Mouse (Mus musculus) stomach, embryonic 14.5 days (tissue): Measurements from ENCODE around the gene Slc25a30. TPM values are rescaled to one million over a fixed set of nuclear protein-coding genes. Genes with fewer than 3 reads are reported as not detected.

Experiments used
- ATAC-seq: fragments of 200-750 bp; cut with Nextera tagmentation; 2 replicates; pipeline ENCODE4 v1.8.0; 2017; ENCODE audit warnings: low read depth, moderate TSS enrichment; ENCODE audit not compliant: insufficient number of reproducible peaks, insufficient read depth, low FRiP score
- H3K27ac ChIP-seq: fragments of 300-500 bp; sonication (generic); 2 replicates; pipeline ENCODE4 v1.5.1; 2014; ENCODE audit warnings: mild to moderate bottlenecking, low read length, moderate library complexity, mixed read lengths
- H3K27me3 ChIP-seq: fragments of 300-500 bp; sonication (generic); 2 replicates; pipeline ENCODE4 v1.6.1; 2014; ENCODE audit warnings: low read length, control low read depth, mixed read lengths; ENCODE audit not compliant: control insufficient read depth, insufficient read depth
- H3K36me3 ChIP-seq: fragments of 300-500 bp; sonication (generic); 2 replicates; pipeline ENCODE4 v1.6.1; 2014; ENCODE audit warnings: mild to moderate bottlenecking, control low read depth, low read length, moderate library complexity, mixed read lengths; ENCODE audit not compliant: control insufficient read depth, insufficient read depth
- H3K4me1 ChIP-seq: fragments of 300-500 bp; sonication (generic); 2 replicates; pipeline ENCODE4 v1.6.1; 2014; ENCODE audit warnings: low read length, control low read depth, mixed read lengths; ENCODE audit not compliant: control insufficient read depth, insufficient read depth
- H3K4me2 ChIP-seq: fragments of 300-500 bp; sonication (generic); replicated peaks from 2 replicates; pipeline ENCODE4 v1.6.1; 2014; ENCODE audit warnings: low read depth, low read length, control low read depth
- H3K4me3 ChIP-seq: fragments of 300-500 bp; sonication (generic); 2 replicates; pipeline ENCODE4 v1.5.1; 2014; ENCODE audit warnings: low read depth, low read length, control low read depth
- H3K9ac ChIP-seq: fragments of 300-500 bp; sonication (generic); replicated peaks from 2 replicates; pipeline ENCODE4 v1.6.1; 2014; ENCODE audit warnings: low read depth, mild to moderate bottlenecking, control low read depth, low read length, moderate library complexity, mixed read lengths
- H3K9me3 ChIP-seq: fragments of 300-500 bp; sonication (generic); 2 replicates; pipeline ENCODE4 v1.6.1; 2016; ENCODE audit warnings: low read depth, low read length, control low read depth; ENCODE audit not compliant: control insufficient read depth
- WGBS: fragments of 180-500 bp; shearing (Covaris S2); extraction: QIAGEN DNeasy Blood & Tissue Kit; methylation state at CpG from one replicate; pipeline ENCODE4 v1.1.7; 2014; 5-methylcytosine and 5-hydroxymethylcytosine counted together
- polyA plus RNA-seq: library from polyadenylated mRNA; unstranded; fragments of >200 nt; fragmentation: Nextera tagmentation; extraction: Ambion mirVana; gene quantifications from 2 replicates; pipeline ENCODE4 v1.2.1, GENCODE M21; 2014

The Slc25a30 gene
- polyA plus RNA-seq, 1 experiment from 2014 or later, result 4.5 TPM

- WGBS, result 75% methylated on average over 8 of the region's 8 CpGs
- Histone ChIP-seq H3K4me1 (no peaks in the 10 kb centered on the region), H3K27ac (no peak overlapping the region), H3K9ac (no peak overlapping the region), H3K27me3 (no peaks in the 10 kb centered on the region), H3K36me3 (no peaks in the 10 kb centered on the region), H3K4me3 (no peak overlapping the region), H3K4me2 (no peak overlapping the region), H3K9me3 (no peaks in the 10 kb centered on the region)
- no peak for ATAC-seq
Measured at GRCm38 (mm10) chr14:75807800-75808199, 21.0 kb upstream of the Slc25a30 start.

DNA sequence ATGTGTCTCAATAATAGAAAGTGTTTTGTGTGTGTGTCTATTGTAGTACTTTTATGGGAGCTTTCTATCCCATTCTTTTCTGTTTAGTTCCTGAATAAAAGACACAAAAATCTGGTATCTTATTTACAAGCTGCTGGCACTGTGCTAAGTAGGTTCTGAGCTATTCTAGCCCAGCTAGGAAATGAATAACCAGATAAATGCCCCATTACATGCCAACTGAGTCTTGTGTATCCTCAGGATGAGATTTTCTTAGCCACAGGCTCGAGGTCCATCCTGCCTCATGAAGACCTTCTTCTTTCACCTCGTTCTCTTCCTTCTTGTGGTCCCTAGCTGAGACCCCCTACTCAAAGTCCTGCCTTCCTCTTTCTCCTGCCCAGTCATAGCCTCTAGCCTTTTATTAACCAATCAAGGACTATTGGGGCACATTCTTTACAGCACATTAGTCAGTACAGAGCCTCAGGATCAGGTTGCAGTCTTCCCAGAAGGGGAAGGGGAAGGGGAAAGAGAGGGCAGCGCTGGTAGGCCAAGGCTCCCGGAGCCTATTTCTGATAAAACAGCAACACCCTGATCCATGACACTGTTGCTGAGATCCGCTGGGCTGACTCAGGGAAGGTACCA is 11.0 kb upstream of the Slc25a30 start:
- H3K4me2 ChIP-seq, result no peak overlapping the region
- H3K4me3 ChIP-seq, result no peak overlapping the region
- no peak overlapping the region for H3K27ac ChIP-seq
- H3K4me1 ChIP-seq, result no peaks in the 10 kb centered on the region
- no peak for ATAC-seq
- H3K9me3 ChIP-seq, result no peaks in the 10 kb centered on the region
- no peaks in the 10 kb centered on the region for H3K36me3 ChIP-seq
- H3K9ac ChIP-seq, result no peak overlapping the region
- H3K27me3 ChIP-seq, result no peaks in the 10 kb centered on the region
- 39% methylated on average over 5 of the region's 5 CpGs for WGBS

DNA sequence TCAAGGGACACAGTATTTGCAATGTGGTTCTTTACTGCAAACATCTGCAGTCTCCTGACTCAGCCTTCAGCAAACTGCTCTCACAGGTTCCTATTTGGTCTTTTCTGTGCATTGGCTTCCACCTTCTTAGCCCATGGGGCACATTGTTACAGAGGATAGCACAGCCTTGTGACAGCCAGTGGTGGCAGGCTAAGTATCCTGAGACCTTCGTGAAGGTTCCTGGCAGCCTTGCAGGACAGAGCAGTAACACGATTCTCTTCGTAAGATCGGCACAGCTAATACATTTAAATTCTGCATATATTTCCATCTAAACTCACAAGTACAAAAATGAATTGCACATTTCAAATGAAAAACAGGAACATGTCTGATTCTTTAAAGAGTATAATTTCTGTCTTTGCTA is 9.1 kb upstream of the Slc25a30 start:
- no peak overlapping the region for H3K27ac ChIP-seq
- H3K4me1 ChIP-seq, result no peaks in the 10 kb centered on the region
- WGBS, result 79% methylated on average over 4 of the region's 4 CpGs
- no peaks in the 10 kb centered on the region for H3K36me3 ChIP-seq
- no peaks in the 10 kb centered on the region for H3K9me3 ChIP-seq
- H3K4me3 ChIP-seq, result no peak overlapping the region
- ATAC-seq, result no peak
- H3K4me2 ChIP-seq, result no peak overlapping the region
- no peak overlapping the region for H3K9ac ChIP-seq
- no peaks in the 10 kb centered on the region for H3K27me3 ChIP-seq

DNA sequence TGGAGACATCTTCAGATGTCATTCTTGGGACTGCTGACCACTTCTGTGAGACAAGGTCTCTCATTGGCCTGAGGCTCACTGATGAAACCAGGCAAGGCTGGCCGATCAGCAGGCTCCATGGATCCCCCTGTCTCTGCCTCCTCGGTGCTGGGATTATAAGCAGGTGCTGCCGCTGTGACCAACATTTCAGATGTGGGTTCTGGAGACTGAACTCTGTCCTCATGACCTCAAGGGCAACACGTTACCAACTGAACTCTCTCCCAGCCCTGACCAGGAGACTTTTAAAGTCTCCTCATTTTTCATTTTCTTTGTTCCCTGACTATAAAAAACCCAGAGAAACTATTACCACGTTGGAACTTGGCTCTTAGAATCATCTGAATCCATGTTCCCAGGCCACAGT is 7.9 kb upstream of the Slc25a30 start:
- H3K27me3 ChIP-seq, result no peaks in the 10 kb centered on the region
- no peak overlapping the region for H3K4me3 ChIP-seq
- 63% methylated on average over 5 of the region's 5 CpGs for WGBS
- H3K36me3 ChIP-seq, result no peaks in the 10 kb centered on the region
- no peak overlapping the region for H3K27ac ChIP-seq
- ATAC-seq, result no peak
- H3K4me1 ChIP-seq, result no peaks in the 10 kb centered on the region
- H3K9ac ChIP-seq, result no peak overlapping the region
- H3K4me2 ChIP-seq, result no peak overlapping the region
- no peaks in the 10 kb centered on the region for H3K9me3 ChIP-seq

GRCm38 (mm10) chr14:75794324-75794723 is 7.5 kb upstream of the Slc25a30 start:
- Histone ChIP-seq H3K27ac (no peak overlapping the region), H3K36me3 (no peaks in the 10 kb centered on the region), H3K9ac (no peak overlapping the region), H3K27me3 (no peaks in the 10 kb centered on the region), H3K9me3 (no peaks in the 10 kb centered on the region), H3K4me3 (no peak overlapping the region), H3K4me2 (no peak overlapping the region), H3K4me1 (no peaks in the 10 kb centered on the region)
- no peak for ATAC-seq
- WGBS, result 56% methylated on average over 6 of the region's 6 CpGs

- Histone ChIP-seq H3K36me3 (no peaks in the 10 kb centered on the region), H3K4me2 (no peak overlapping the region), H3K27me3 (no peaks in the 10 kb centered on the region; the same call in 1 of the 2 replicates), H3K27ac (no peak overlapping the region), H3K9ac (no peak overlapping the region), H3K9me3 (no peaks in the 10 kb centered on the region), H3K4me1 (no peaks in the 10 kb centered on the region), H3K4me3 (no peak overlapping the region)
- ATAC-seq, result no peak
- WGBS, result 82% methylated on average over 4 of the region's 4 CpGs
Measured at GRCm38 (mm10) chr14:75793110-75793509, 6.3 kb upstream of the Slc25a30 start.

DNA sequence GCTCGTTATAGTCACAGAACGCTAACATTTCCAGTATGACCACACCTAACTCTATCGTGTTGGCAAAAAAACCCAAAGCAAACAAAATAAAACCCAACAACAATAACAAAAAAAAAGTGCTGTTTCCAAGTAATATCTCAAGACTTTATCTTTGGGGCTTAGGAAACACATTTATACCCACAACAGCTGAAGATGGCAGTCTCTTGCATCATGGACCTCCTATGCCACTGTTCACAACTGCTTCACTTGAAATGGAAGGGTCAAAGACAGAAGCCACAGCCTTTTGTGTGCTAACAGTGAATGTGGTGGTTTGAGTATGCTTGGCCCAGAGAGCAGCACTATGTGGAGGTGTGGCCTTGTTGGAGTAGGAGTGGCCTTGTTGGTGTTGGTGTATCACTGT is 4.5 kb upstream of the Slc25a30 start:
- Histone ChIP-seq H3K27me3 (no peaks in the 10 kb centered on the region; the same call in 1 of the 2 replicates), H3K4me1 (0 out of 2 replicates have a peak, but pooled peaks cover 5% of the 10 kb centered on the region), H3K9ac (no peak overlapping the region), H3K36me3 (no peaks in the 10 kb centered on the region), H3K27ac (no peak overlapping the region), H3K4me2 (no peak overlapping the region), H3K4me3 (no peak overlapping the region), H3K9me3 (no peaks in the 10 kb centered on the region)
- no peak for ATAC-seq
- WGBS, result 79% methylated on average over 3 of the region's 3 CpGs

- Histone ChIP-seq H3K9me3 (no peaks in the 10 kb centered on the region), H3K4me1 (0 out of 2 replicates have a peak, but pooled peaks cover 5% of the 10 kb centered on the region), H3K9ac (no peak overlapping the region), H3K4me2 (no peak overlapping the region), H3K36me3 (no peaks in the 10 kb centered on the region), H3K4me3 (no peak overlapping the region), H3K27me3 (no peaks in the 10 kb centered on the region; the same call in 1 of the 2 replicates), H3K27ac (no peak overlapping the region)
- no peak for ATAC-seq
- WGBS, result 72% methylated on average over 3 of the region's 3 CpGs
Measured at GRCm38 (mm10) chr14:75790411-75790996, 3.7 kb upstream of the Slc25a30 start.

GRCm38 (mm10) chr14:75789291-75789690 is 2.5 kb upstream of the Slc25a30 start:
- H3K27ac ChIP-seq, result no peak overlapping the region
- H3K36me3 ChIP-seq, result no peaks in the 10 kb centered on the region
- H3K4me1 ChIP-seq, result 0 out of 2 replicates have a peak, but pooled peaks cover 5% of the 10 kb centered on the region
- WGBS, result 64% methylated on average over 6 of the region's 6 CpGs
- no peak overlapping the region for H3K9ac ChIP-seq
- H3K4me2 ChIP-seq, result no peak overlapping the region
- H3K4me3 ChIP-seq, result no peak overlapping the region
- no peaks in the 10 kb centered on the region for H3K9me3 ChIP-seq
- no peaks in the 10 kb centered on the region; the same call in 1 of the 2 replicates for H3K27me3 ChIP-seq
- ATAC-seq, result no peak
